Mouse (Mus musculus): Measurements from ENCODE around the gene Tssk3. TPM values are rescaled to one million over a fixed set of nuclear protein-coding genes. Genes with fewer than 3 reads are reported as not detected.

Tssk3 gene
- polyA plus RNA-seq, 1 experiment, result not detected

- Histone ChIP-seq H3K27me3 (ENCODE audit: control insufficient read depth, insufficient read depth, low read length) (no peaks in the 10 kb centered on the region; the same call in 1 of the 2 replicates), H3K4me3 (ENCODE audit: control insufficient read depth, insufficient read depth, low read length) (0 out of 2 replicates have a peak within 1 kb of the TSS, but pooled peaks have one; percentile 6), H3K36me3 (ENCODE audit: control insufficient read depth, insufficient read depth, low read length) (no peaks in the 10 kb centered on the region), H3K4me1 (replicated peaks; ENCODE audit: control insufficient read depth, insufficient read depth, low read length) (peaks cover 16% of the 10 kb centered on the region), H3K27ac (ENCODE audit: control insufficient read depth, insufficient read depth, low read length) (no peak within 1 kb of the TSS)
- 13% methylated on average over 33 of the region's 33 CpGs for WGBS
- no peak for DNase-seq
- no peak for TF ChIP-seq CTCF (IDR thresholded peaks at IDR 0.05; ENCODE audit: borderline replicate concordance, control insufficient read depth, extremely low read depth, insufficient read depth, low read length, poor library complexity)
Measured at GRCm38 (mm10) chr4:129440340-129441063, 50.3 kb downstream of the Tssk3 start, which contains the start of gene Zbtb8b. Gene Zbtb8b, minus strand, starts transcription at chr4:129440853.

Other genes with a start within 250 kb of the Tssk3 start
- gene C77080, start 229.6 kb downstream of the Tssk3 start, polyA plus RNA-seq (2012; rRNA removed), result 18.7 and 19.5 TPM in 2 replicates
- 0.50 and 0.88 TPM in 2 replicates for gene Sync, start 203.4 kb downstream of the Tssk3 start, polyA plus RNA-seq (2012; rRNA removed)
- 55.5 and 61.0 TPM in 2 replicates for gene Rbbp4, start 155.7 kb downstream of the Tssk3 start, polyA plus RNA-seq (2012; rRNA removed)
- 14.3 and 14.4 TPM in 2 replicates for gene Zbtb8os, start 155.3 kb downstream of the Tssk3 start, polyA plus RNA-seq (2012; rRNA removed)
- 3.3 and 3.6 TPM in 2 replicates for gene Zbtb8a, start 112.9 kb downstream of the Tssk3 start, polyA plus RNA-seq (2012; rRNA removed)
- 0.20 and 0.36 TPM in 2 replicates for gene Zbtb8b, start 50.2 kb downstream of the Tssk3 start, polyA plus RNA-seq (2012; rRNA removed)
- 21.5 and 27.1 TPM in 2 replicates for gene Bsdc1, start 29.4 kb downstream of the Tssk3 start, polyA plus RNA-seq (2012; rRNA removed)
- gene Fam229a, start 168 bp upstream of the Tssk3 start, polyA plus RNA-seq (2012; rRNA removed), result 0.92 and 1.1 TPM in 2 replicates
- 152 and 190 TPM in 2 replicates for gene Marcksl1, start 22.6 kb upstream of the Tssk3 start, polyA plus RNA-seq (2012; rRNA removed)
- gene Hdac1, start 51.7 kb upstream of the Tssk3 start, polyA plus RNA-seq (2012; rRNA removed), result 198 and 201 TPM in 2 replicates
- gene Lck, start 82.6 kb upstream of the Tssk3 start, polyA plus RNA-seq (2012; rRNA removed), result 1,584 and 1,845 TPM in 2 replicates
- gene Fam167b, start 87.5 kb upstream of the Tssk3 start, polyA plus RNA-seq (2012; rRNA removed), result 2.6 and 3.0 TPM in 2 replicates
- 331 and 350 TPM in 2 replicates for gene Eif3i, start 109.6 kb upstream of the Tssk3 start, polyA plus RNA-seq (2012; rRNA removed)
- 243 and 257 TPM in 2 replicates for gene Tmem234, start 109.6 kb upstream of the Tssk3 start, polyA plus RNA-seq (2012; rRNA removed)
- gene Dcdc2b, start 123.2 kb upstream of the Tssk3 start, polyA plus RNA-seq (2012; rRNA removed), result 4.9 and 7.0 TPM in 2 replicates
- 73.8 and 78.8 TPM in 2 replicates for gene Iqcc, start 128.1 kb upstream of the Tssk3 start, polyA plus RNA-seq (2012; rRNA removed)
- 34.8 and 35.3 TPM in 2 replicates for gene Ccdc28b, start 132.9 kb upstream of the Tssk3 start, polyA plus RNA-seq (2012; rRNA removed)
- 70.1 and 70.8 TPM in 2 replicates for gene Txlna, start 150.0 kb upstream of the Tssk3 start, polyA plus RNA-seq (2012; rRNA removed)
- 32.5 and 34.2 TPM in 2 replicates for gene Kpna6, start 181.7 kb upstream of the Tssk3 start, polyA plus RNA-seq (2012; rRNA removed)
- 68.1 and 69.6 TPM in 2 replicates for gene Tmem39b, start 205.8 kb upstream of the Tssk3 start, polyA plus RNA-seq (2012; rRNA removed)